8 mouse cellular contexts compared by ENCODE assay signal in the genomic region with DNA sequence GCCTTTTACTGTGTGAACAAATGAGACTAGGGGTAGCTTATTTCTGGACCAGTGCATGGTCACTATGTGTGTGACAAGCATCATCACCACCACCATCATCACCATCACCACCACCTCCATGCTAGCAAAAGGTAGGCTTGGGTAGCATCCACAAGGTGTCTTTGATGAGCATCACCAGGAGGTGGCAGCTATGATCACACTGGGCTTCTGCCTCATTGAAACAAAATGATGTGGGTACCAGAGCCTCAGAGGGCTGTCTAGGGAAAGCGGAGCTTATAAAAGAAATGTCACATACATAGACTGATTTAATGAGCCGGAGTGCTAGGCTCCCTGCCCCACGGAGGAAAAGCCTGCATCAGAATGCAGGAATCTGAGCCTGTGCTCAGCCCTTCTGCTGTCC. TPM values are rescaled to one million over a fixed set of nuclear protein-coding genes. Genes with fewer than 3 reads are reported as not detected.
DNase-seq lines count a peak whose midpoint lies in the region; ATAC-seq and TF ChIP-seq lines count a peak whose summit lies in the region.

No protein-coding gene starts in this region.

- H3K9ac ChIP-seq in forebrain, postnatal 0 days, result no peak overlapping the region
- no peak overlapping the region for H3K9ac ChIP-seq in forebrain, embryonic 16.5 days (replicated peaks; ENCODE audit: low read depth, low read length)
- H3K9ac ChIP-seq in midbrain, embryonic 13.5 days (replicated peaks), result peak overlapping the region; percentile 23; the same call in 1 of the 2 replicates
- no peak overlapping the region for H3K9ac ChIP-seq in midbrain, embryonic 11.5 days (ENCODE audit: low read length)
- H3K9ac ChIP-seq in intestine, embryonic 14.5 days (ENCODE audit: low read length), result no peak overlapping the region
- H3K9ac ChIP-seq in stomach, embryonic 14.5 days (replicated peaks; ENCODE audit: low read depth, low read length), result no peak overlapping the region

- no peak for DNase-seq in forebrain, postnatal 0 days
- DNase-seq in midbrain, embryonic 11.5 days (ENCODE audit: low spot score, missing footprints), result no peak
- DNase-seq in intestine, embryonic 14.5 days (ENCODE audit: low spot score), result no peak
- no peak for DNase-seq in ovary, adult 18-20 months (ENCODE audit: low spot score)
- DNase-seq in retina, postnatal 1 day, result no peak

- no peaks in the 10 kb centered on the region for H3K27me3 ChIP-seq in forebrain, postnatal 0 days (ENCODE audit: insufficient read depth, low read length)
- H3K27me3 ChIP-seq in forebrain, embryonic 16.5 days (replicated peaks; ENCODE audit: control insufficient read depth, insufficient read depth, low read length), result no peaks in the 10 kb centered on the region
- H3K27me3 ChIP-seq in midbrain, embryonic 13.5 days, result no peaks in the 10 kb centered on the region
- H3K27me3 ChIP-seq in midbrain, embryonic 11.5 days (ENCODE audit: control insufficient read depth, insufficient read depth, low read length), result no peaks in the 10 kb centered on the region
- H3K27me3 ChIP-seq in intestine, embryonic 14.5 days (replicated peaks; ENCODE audit: control insufficient read depth, insufficient read depth, low read length), result no peaks in the 10 kb centered on the region
- no peaks in the 10 kb centered on the region for H3K27me3 ChIP-seq in stomach, embryonic 14.5 days (ENCODE audit: control insufficient read depth, insufficient read depth, low read length)

- H3K4me1 ChIP-seq in forebrain, postnatal 0 days (ENCODE audit: insufficient read depth), result peaks cover 10% of the 10 kb centered on the region; the same call in 1 of the 2 replicates
- peaks cover 11% of the 10 kb centered on the region for H3K4me1 ChIP-seq in forebrain, embryonic 16.5 days (replicated peaks; ENCODE audit: control insufficient read depth, insufficient read depth, low read length)
- H3K4me1 ChIP-seq in midbrain, embryonic 13.5 days (replicated peaks), result peaks cover 13% of the 10 kb centered on the region
- peaks cover 7% of the 10 kb centered on the region for H3K4me1 ChIP-seq in midbrain, embryonic 11.5 days (ENCODE audit: control insufficient read depth, insufficient read depth, low read length)
- peaks cover 18% of the 10 kb centered on the region for H3K4me1 ChIP-seq in intestine, embryonic 14.5 days (replicated peaks; ENCODE audit: control insufficient read depth, insufficient read depth, low read length)
- peaks cover 23% of the 10 kb centered on the region for H3K4me1 ChIP-seq in stomach, embryonic 14.5 days (ENCODE audit: control insufficient read depth, insufficient read depth, low read length)

- WGBS in forebrain, postnatal 0 days, result 51% methylated on average over 3 of the region's 3 CpGs
- WGBS in forebrain, embryonic 16.5 days, result 61% methylated on average over 3 of the region's 3 CpGs
- 69% methylated on average over 3 of the region's 3 CpGs for WGBS in midbrain, embryonic 13.5 days
- 73% methylated on average over 3 of the region's 3 CpGs for WGBS in midbrain, embryonic 11.5 days
- WGBS in intestine, embryonic 14.5 days, result 64% methylated on average over 3 of the region's 3 CpGs
- 57% methylated on average over 3 of the region's 3 CpGs for WGBS in stomach, embryonic 14.5 days

- ATAC-seq in forebrain, postnatal 0 days, result no peak
- ATAC-seq in forebrain, embryonic 16.5 days, result no peak
- no peak for ATAC-seq in midbrain, embryonic 13.5 days
- ATAC-seq in midbrain, embryonic 11.5 days (ENCODE audit: low FRiP score), result no peak
- peak; percentile 1; the same call in 1 of the 2 replicates for ATAC-seq in intestine, embryonic 14.5 days (replicated peaks; ENCODE audit: low FRiP score, low TSS enrichment, low read depth)
- ATAC-seq in stomach, embryonic 14.5 days (ENCODE audit: insufficient number of reproducible peaks, insufficient read depth, low FRiP score, low read depth), result no peak

- H3K4me3 ChIP-seq in forebrain, postnatal 0 days (ENCODE audit: low read depth, low read length), result no peak overlapping the region
- H3K4me3 ChIP-seq in forebrain, embryonic 16.5 days (replicated peaks; ENCODE audit: low read length), result no peak overlapping the region
- H3K4me3 ChIP-seq in midbrain, embryonic 13.5 days (replicated peaks), result no peak overlapping the region
- H3K4me3 ChIP-seq in midbrain, embryonic 11.5 days (ENCODE audit: low read depth, low read length), result no peak overlapping the region
- no peak overlapping the region for H3K4me3 ChIP-seq in intestine, embryonic 14.5 days (ENCODE audit: low read depth, low read length)
- no peak overlapping the region for H3K4me3 ChIP-seq in stomach, embryonic 14.5 days (ENCODE audit: low read depth, low read length)

- no peak overlapping the region for H3K4me2 ChIP-seq in forebrain, postnatal 0 days (ENCODE audit: low read depth)
- H3K4me2 ChIP-seq in forebrain, embryonic 16.5 days (ENCODE audit: low read length), result no peak overlapping the region
- no peak overlapping the region for H3K4me2 ChIP-seq in midbrain, embryonic 13.5 days (replicated peaks)
- no peak overlapping the region for H3K4me2 ChIP-seq in midbrain, embryonic 11.5 days
- H3K4me2 ChIP-seq in intestine, embryonic 14.5 days (ENCODE audit: low read length), result no peak overlapping the region
- H3K4me2 ChIP-seq in stomach, embryonic 14.5 days (replicated peaks; ENCODE audit: low read depth, low read length), result no peak overlapping the region

- H3K27ac ChIP-seq in forebrain, postnatal 0 days (ENCODE audit: low read depth, low read length), result no peak overlapping the region
- no peak overlapping the region for H3K27ac ChIP-seq in forebrain, embryonic 16.5 days (ENCODE audit: low read length)
- H3K27ac ChIP-seq in midbrain, embryonic 13.5 days, result no peak overlapping the region
- H3K27ac ChIP-seq in midbrain, embryonic 11.5 days (ENCODE audit: low read depth, low read length), result no peak overlapping the region
- no peak overlapping the region for H3K27ac ChIP-seq in intestine, embryonic 14.5 days (ENCODE audit: low read depth)
- peak overlapping the region; percentile 62; the same call in 1 of the 2 replicates for H3K27ac ChIP-seq in stomach, embryonic 14.5 days (ENCODE audit: low read length)

- H3K36me3 ChIP-seq in forebrain, postnatal 0 days (ENCODE audit: insufficient read depth), result no peaks in the 10 kb centered on the region
- no peaks in the 10 kb centered on the region for H3K36me3 ChIP-seq in forebrain, embryonic 16.5 days (ENCODE audit: control insufficient read depth, insufficient read depth)
- no peaks in the 10 kb centered on the region for H3K36me3 ChIP-seq in midbrain, embryonic 13.5 days
- no peaks in the 10 kb centered on the region for H3K36me3 ChIP-seq in midbrain, embryonic 11.5 days (ENCODE audit: control insufficient read depth, insufficient read depth, low read length)
- no peaks in the 10 kb centered on the region for H3K36me3 ChIP-seq in intestine, embryonic 14.5 days (ENCODE audit: control insufficient read depth, insufficient read depth, low read length)
- H3K36me3 ChIP-seq in stomach, embryonic 14.5 days (ENCODE audit: control insufficient read depth, insufficient read depth, low read length), result no peaks in the 10 kb centered on the region

- no peaks in the 10 kb centered on the region for H3K9me3 ChIP-seq in forebrain, postnatal 0 days (ENCODE audit: low read length)
- H3K9me3 ChIP-seq in forebrain, embryonic 16.5 days (ENCODE audit: control insufficient read depth, low read length), result no peaks in the 10 kb centered on the region
- H3K9me3 ChIP-seq in midbrain, embryonic 13.5 days, result no peaks in the 10 kb centered on the region
- no peaks in the 10 kb centered on the region for H3K9me3 ChIP-seq in midbrain, embryonic 11.5 days (ENCODE audit: control insufficient read depth, low read length)
- H3K9me3 ChIP-seq in intestine, embryonic 14.5 days (ENCODE audit: control insufficient read depth, low read length), result no peaks in the 10 kb centered on the region
- H3K9me3 ChIP-seq in stomach, embryonic 14.5 days (ENCODE audit: control insufficient read depth, low read depth, low read length), result no peaks in the 10 kb centered on the region

- peak; percentile 31; the same call in 1 of the 2 replicates for TF ChIP-seq CTCF in forebrain, postnatal 0 days (IDR thresholded peaks at IDR 0.05; ENCODE audit: low read depth)

RNA-seq across cellular contexts. Expression of a gene that starts 31.1 kb away (rescaled TPM):
- 391 and 470 TPM in 2 replicates for total RNA-seq in forebrain, postnatal 0 days (2014; rRNA removed)
- polyA plus RNA-seq in forebrain, postnatal 0 days (2015; fragmentation: Nextera tagmentation; extraction: Ambion mirVana), result 105 and 135 TPM in 2 replicates
- polyA plus RNA-seq in forebrain, embryonic 16.5 days (2015; fragmentation: Nextera tagmentation; extraction: Ambion mirVana), result 212 and 226 TPM in 2 replicates
- 154 and 163 TPM in 2 replicates for polyA plus RNA-seq in midbrain, embryonic 13.5 days (2015; fragmentation: Nextera tagmentation; extraction: Ambion mirVana)
- polyA plus RNA-seq in midbrain, embryonic 11.5 days (2014; fragmentation: Nextera tagmentation; extraction: Ambion mirVana), result 73.2 and 79.9 TPM in 2 replicates
- polyA plus RNA-seq in intestine, embryonic 14.5 days (2014; fragmentation: Nextera tagmentation; extraction: Ambion mirVana), result 67.8 and 72.2 TPM in 2 replicates
- polyA plus RNA-seq in stomach, embryonic 14.5 days (2014; fragmentation: Nextera tagmentation; extraction: Ambion mirVana), result 90.5 and 93.7 TPM in 2 replicates
